Mouse (Mus musculus): Measurements from ENCODE around the gene Ucp3. TPM values are rescaled to one million over a fixed set of nuclear protein-coding genes. Genes with fewer than 3 reads are reported as not detected.
"Not testable (repeated sequence)": the region's sequence is repeated elsewhere in the genome, so short reads cannot be mapped to it uniquely, and the experiment has no call there.

Gene Ucp3
- polyA plus RNA-seq, 1 experiment from 2014 or later, result not detected

- no peaks in the 10 kb centered on the region for H3K4me1 ChIP-seq (ENCODE audit: control insufficient read depth, insufficient read depth, low read length)
- no peak overlapping the region for H3K27ac ChIP-seq (ENCODE audit: low read depth, low read length)
- no peaks in the 10 kb centered on the region for H3K36me3 ChIP-seq (ENCODE audit: control insufficient read depth, insufficient read depth, low read length)
- ATAC-seq (ENCODE audit: low FRiP score) (no peak), DNase-seq (ENCODE audit: low spot score, missing footprints) (no peak)
- H3K9me3 ChIP-seq (ENCODE audit: control insufficient read depth, low read length), result no peaks in the 10 kb centered on the region
- no peaks in the 10 kb centered on the region for H3K27me3 ChIP-seq (ENCODE audit: control insufficient read depth, insufficient read depth, low read length)
- no peak overlapping the region for H3K4me2 ChIP-seq
- no peak overlapping the region for H3K4me3 ChIP-seq (ENCODE audit: low read depth, low read length)
- H3K9ac ChIP-seq (ENCODE audit: low read length), result no peak overlapping the region
- 88% methylated on average over 17 of the region's 17 CpGs for WGBS
Observed at GRCm38 (mm10) chr7:100480175-100480574, 7.4 kb downstream of the Ucp3 start.

GRCm38 (mm10) chr7:100482046-100482445 lies 9.3 kb downstream of the Ucp3 start:
- H3K27ac ChIP-seq (ENCODE audit: low read depth, low read length); H3K9me3 ChIP-seq (ENCODE audit: control insufficient read depth, low read length); H3K4me2 ChIP-seq; H3K9ac ChIP-seq (ENCODE audit: low read length); H3K36me3 ChIP-seq (ENCODE audit: control insufficient read depth, insufficient read depth, low read length); ATAC-seq (ENCODE audit: low FRiP score); H3K4me1 ChIP-seq (ENCODE audit: control insufficient read depth, insufficient read depth, low read length); H3K4me3 ChIP-seq (ENCODE audit: low read depth, low read length); DNase-seq (ENCODE audit: low spot score, missing footprints); H3K27me3 ChIP-seq (ENCODE audit: control insufficient read depth, insufficient read depth, low read length): not testable (repeated sequence)
- WGBS, result 92% methylated on average over 2 of the region's 2 CpGs

GRCm38 (mm10) chr7:100484493-100484892 lies 11.7 kb downstream of the Ucp3 start:
- no peak for DNase-seq (ENCODE audit: low spot score, missing footprints)
- no peak overlapping the region for H3K4me3 ChIP-seq (ENCODE audit: low read depth, low read length)
- H3K36me3 ChIP-seq (ENCODE audit: control insufficient read depth, insufficient read depth, low read length), result no peaks in the 10 kb centered on the region
- no peak overlapping the region for H3K4me2 ChIP-seq
- no peaks in the 10 kb centered on the region for H3K27me3 ChIP-seq (ENCODE audit: control insufficient read depth, insufficient read depth, low read length)
- ATAC-seq (ENCODE audit: low FRiP score), result no peak
- no peaks in the 10 kb centered on the region for H3K9me3 ChIP-seq (ENCODE audit: control insufficient read depth, low read length)
- no peak overlapping the region for H3K9ac ChIP-seq (ENCODE audit: low read length)
- H3K4me1 ChIP-seq (ENCODE audit: control insufficient read depth, insufficient read depth, low read length), result no peaks in the 10 kb centered on the region
- H3K27ac ChIP-seq (ENCODE audit: low read depth, low read length), result no peak overlapping the region
- WGBS, result 89% methylated on average over 5 of the region's 5 CpGs

GRCm38 (mm10) chr7:100487301-100487700 lies 14.5 kb downstream of the Ucp3 start:
- H3K4me1 ChIP-seq (ENCODE audit: control insufficient read depth, insufficient read depth, low read length), result no peaks in the 10 kb centered on the region
- H3K9me3 ChIP-seq (ENCODE audit: control insufficient read depth, low read length), result no peaks in the 10 kb centered on the region
- H3K4me2 ChIP-seq, result no peak overlapping the region
- 78% methylated on average over 2 of the region's 2 CpGs for WGBS
- no peaks in the 10 kb centered on the region for H3K27me3 ChIP-seq (ENCODE audit: control insufficient read depth, insufficient read depth, low read length)
- ATAC-seq (ENCODE audit: low FRiP score) (no peak), DNase-seq (ENCODE audit: low spot score, missing footprints) (no peak)
- no peak overlapping the region for H3K9ac ChIP-seq (ENCODE audit: low read length)
- H3K36me3 ChIP-seq (ENCODE audit: control insufficient read depth, insufficient read depth, low read length), result no peaks in the 10 kb centered on the region
- no peak overlapping the region for H3K27ac ChIP-seq (ENCODE audit: low read depth, low read length)
- H3K4me3 ChIP-seq (ENCODE audit: low read depth, low read length), result no peak overlapping the region

- H3K36me3 ChIP-seq (ENCODE audit: control insufficient read depth, insufficient read depth, low read length), result no peaks in the 10 kb centered on the region
- H3K27ac ChIP-seq (ENCODE audit: low read depth, low read length), result no peak overlapping the region
- DNase-seq (ENCODE audit: low spot score, missing footprints) (no peak), ATAC-seq (ENCODE audit: low FRiP score) (no peak)
- no peak overlapping the region for H3K4me3 ChIP-seq (ENCODE audit: low read depth, low read length)
- no peak overlapping the region for H3K4me2 ChIP-seq
- 49% methylated on average over 10 of the region's 10 CpGs for WGBS
- no peaks in the 10 kb centered on the region for H3K9me3 ChIP-seq (ENCODE audit: control insufficient read depth, low read length)
- H3K4me1 ChIP-seq (ENCODE audit: control insufficient read depth, insufficient read depth, low read length), result peaks cover 7% of the 10 kb centered on the region; the same call in 1 of the 2 replicates
- no peaks in the 10 kb centered on the region for H3K27me3 ChIP-seq (ENCODE audit: control insufficient read depth, insufficient read depth, low read length)
- no peak overlapping the region for H3K9ac ChIP-seq (ENCODE audit: low read length)
Observed at GRCm38 (mm10) chr7:100488474-100489048, 15.8 kb downstream of the Ucp3 start.

- 1% methylated on average over 35 of the region's 36 CpGs for WGBS
- peak overlapping the region; percentile 61 for H3K9ac ChIP-seq (ENCODE audit: low read length)
- H3K4me1 ChIP-seq (ENCODE audit: control insufficient read depth, insufficient read depth, low read length), result peaks cover 12% of the 10 kb centered on the region; the same call in 1 of the 2 replicates
- no peak overlapping the region for H3K27ac ChIP-seq (ENCODE audit: low read depth, low read length)
- peak overlapping the region; percentile 71 for H3K4me2 ChIP-seq
- DNase-seq (ENCODE audit: low spot score, missing footprints) (no peak), ATAC-seq (ENCODE audit: low FRiP score) (peak; percentile 56)
- H3K36me3 ChIP-seq (ENCODE audit: control insufficient read depth, insufficient read depth, low read length), result no peaks in the 10 kb centered on the region
- no peaks in the 10 kb centered on the region for H3K27me3 ChIP-seq (ENCODE audit: control insufficient read depth, insufficient read depth, low read length)
- peak overlapping the region; percentile 37 for H3K4me3 ChIP-seq (ENCODE audit: low read depth, low read length)
- H3K9me3 ChIP-seq (ENCODE audit: control insufficient read depth, low read length), result no peaks in the 10 kb centered on the region
Observed at GRCm38 (mm10) chr7:100492391-100493116, 19.8 kb downstream of the Ucp3 start.

- Histone ChIP-seq H3K36me3 (ENCODE audit: control insufficient read depth, insufficient read depth, low read length) (no peaks in the 10 kb centered on the region), H3K4me2 (peak within 1 kb of the TSS; percentile 71), H3K27me3 (ENCODE audit: control insufficient read depth, insufficient read depth, low read length) (no peaks in the 10 kb centered on the region), H3K4me3 (ENCODE audit: low read depth, low read length) (peak within 1 kb of the TSS; percentile 37), H3K9me3 (ENCODE audit: control insufficient read depth, low read length) (no peaks in the 10 kb centered on the region), H3K9ac (ENCODE audit: low read length) (peak within 1 kb of the TSS; percentile 61), H3K27ac (ENCODE audit: low read depth, low read length) (no peak within 1 kb of the TSS; the same call in 1 of the 2 replicates), H3K4me1 (ENCODE audit: control insufficient read depth, insufficient read depth, low read length) (peaks cover 12% of the 10 kb centered on the region; the same call in 1 of the 2 replicates)
- ATAC-seq (ENCODE audit: low FRiP score) (peak; percentile 74), DNase-seq (ENCODE audit: low spot score, missing footprints) (peak; percentile 96)
- under 1% methylated on average over 27 of the region's 27 CpGs for WGBS
Observed at GRCm38 (mm10) chr7:100493117-100493483, 20.3 kb downstream of the Ucp3 start, which contains the start of gene Ucp2. Gene Ucp2 (plus strand): TSS chr7:100493337.

- H3K9me3 ChIP-seq (ENCODE audit: control insufficient read depth, low read length), result no peaks in the 10 kb centered on the region
- DNase-seq (ENCODE audit: low spot score, missing footprints), result peak; percentile 87
- ATAC-seq (ENCODE audit: low FRiP score), result peak; percentile 12; the same call in 1 of the 2 replicates
- H3K36me3 ChIP-seq (ENCODE audit: control insufficient read depth, insufficient read depth, low read length), result no peaks in the 10 kb centered on the region
- H3K4me3 ChIP-seq (ENCODE audit: low read depth, low read length), result peak overlapping the region; percentile 37
- WGBS, result 45% methylated on average over 19 of the region's 19 CpGs
- H3K9ac ChIP-seq (ENCODE audit: low read length), result no peak overlapping the region; the same call in 1 of the 2 replicates
- no peak overlapping the region; the same call in 1 of the 2 replicates for H3K27ac ChIP-seq (ENCODE audit: low read depth, low read length)
- H3K27me3 ChIP-seq (ENCODE audit: control insufficient read depth, insufficient read depth, low read length), result no peaks in the 10 kb centered on the region
- H3K4me1 ChIP-seq (ENCODE audit: control insufficient read depth, insufficient read depth, low read length), result peaks cover 12% of the 10 kb centered on the region; the same call in 1 of the 2 replicates
- peak overlapping the region; percentile 71 for H3K4me2 ChIP-seq
Observed at GRCm38 (mm10) chr7:100493484-100494414, 21.0 kb downstream of the Ucp3 start.

All from midbrain, embryonic 11.5 days (tissue).